Mouse (Mus musculus) ES-E14 (cell line): ENCODE measurements at regions not wholly inside any gene's neighbourhood (a gene's known extent, or its start where the extent isn't known, plus 50 kb on each side); places are given as distances from the start of the nearest gene placed in this dataset.

Source experiments
- DNase-seq: peaks from one replicate; pipeline ENCODE4 v3.0.0-alpha.2; 2013; ENCODE audit warnings: low read depth, low spot score
- H3K27ac ChIP-seq: 2 replicates; pipeline ENCODE4 v1.5.1; 2012; ENCODE audit warnings: low read depth, mild to moderate bottlenecking, low read length, moderate library complexity, mixed read lengths; ENCODE audit not compliant: poor library complexity, insufficient read depth, severe bottlenecking
- H3K36me3 ChIP-seq: 2 replicates; pipeline ENCODE4 v1.6.1; 2012; ENCODE audit warnings: mild to moderate bottlenecking, low read length, moderate library complexity, mixed read lengths; ENCODE audit not compliant: control insufficient read depth, poor library complexity, insufficient read depth, severe bottlenecking
- H3K4me1 ChIP-seq, 2 experiments: fragments of 150-350 bp in 1 of 2; sonication (generic) in 1 of 2; 2 replicates each; pipeline ENCODE4 v1.6.1; 2012; ENCODE audit warnings: low read length in 2 of 2, mild to moderate bottlenecking in 1 of 2, mixed read lengths in 1 of 2; ENCODE audit not compliant: control insufficient read depth in 2 of 2, insufficient read depth in 2 of 2, poor library complexity in 1 of 2
- H3K4me3 ChIP-seq, 2 experiments: fragments of 150-350 bp in 1 of 2; sonication (generic) in 1 of 2; 2 replicates each; pipeline ENCODE4 v1.5.1; 2012; ENCODE audit warnings: low read length in 2 of 2, low read depth in 1 of 2, mild to moderate bottlenecking in 1 of 2, mixed read lengths in 1 of 2; ENCODE audit not compliant: insufficient read depth in 1 of 2, poor library complexity in 1 of 2, severe bottlenecking in 1 of 2
- H3K9ac ChIP-seq: 2 replicates; pipeline ENCODE4 v1.6.1; 2012; ENCODE audit warnings: low read depth, mild to moderate bottlenecking, low read length, mixed read lengths; ENCODE audit not compliant: poor library complexity, insufficient read depth, severe bottlenecking
- H3K9me3 ChIP-seq: fragments of 150-350 bp; sonication (generic); 2 replicates; pipeline ENCODE4 v1.6.1; 2012; ENCODE audit warnings: low read depth, mild to moderate bottlenecking, low read length; ENCODE audit not compliant: control insufficient read depth, insufficient read depth
- CHD2 ChIP-seq: IDR thresholded peaks from 2 replicates; pipeline ENCODE4 v1.6.1; 2014; ENCODE audit warnings: mild to moderate bottlenecking, low read depth, low read length, inconsistent platforms
- HCFC1 ChIP-seq: IDR thresholded peaks from 2 replicates; pipeline ENCODE4 v1.6.1; 2012; ENCODE audit warnings: low read length, inconsistent platforms, borderline replicate concordance; ENCODE audit not compliant: insufficient read depth
- MAFK ChIP-seq: IDR thresholded peaks from 2 replicates; pipeline ENCODE4 v1.6.1; 2014; ENCODE audit warnings: mild to moderate bottlenecking, low read depth, low read length, inconsistent platforms; ENCODE audit not compliant: insufficient read depth
- ZC3H11A ChIP-seq: IDR thresholded peaks from 2 replicates; pipeline ENCODE4 v1.6.1; 2012; ENCODE audit warnings: low read depth, mild to moderate bottlenecking, inconsistent platforms, low read length, borderline replicate concordance
- ZNF384 ChIP-seq: IDR thresholded peaks from 2 replicates; pipeline ENCODE4 v1.6.1; 2012; ENCODE audit warnings: low read depth, low read length, inconsistent platforms
- in situ Hi-C, 2 experiments: fragments of 600-800 bp; cut with MboI; formaldehyde crosslinking; loops; one replicate each; pipeline ENCODE4 v1.15.1; 2025; ENCODE audit warnings: low sequenced_read_pairs in 2 of 2, inconsistent platforms in 1 of 2; ENCODE audit not compliant: unreplicated experiment in 2 of 2

DNA sequence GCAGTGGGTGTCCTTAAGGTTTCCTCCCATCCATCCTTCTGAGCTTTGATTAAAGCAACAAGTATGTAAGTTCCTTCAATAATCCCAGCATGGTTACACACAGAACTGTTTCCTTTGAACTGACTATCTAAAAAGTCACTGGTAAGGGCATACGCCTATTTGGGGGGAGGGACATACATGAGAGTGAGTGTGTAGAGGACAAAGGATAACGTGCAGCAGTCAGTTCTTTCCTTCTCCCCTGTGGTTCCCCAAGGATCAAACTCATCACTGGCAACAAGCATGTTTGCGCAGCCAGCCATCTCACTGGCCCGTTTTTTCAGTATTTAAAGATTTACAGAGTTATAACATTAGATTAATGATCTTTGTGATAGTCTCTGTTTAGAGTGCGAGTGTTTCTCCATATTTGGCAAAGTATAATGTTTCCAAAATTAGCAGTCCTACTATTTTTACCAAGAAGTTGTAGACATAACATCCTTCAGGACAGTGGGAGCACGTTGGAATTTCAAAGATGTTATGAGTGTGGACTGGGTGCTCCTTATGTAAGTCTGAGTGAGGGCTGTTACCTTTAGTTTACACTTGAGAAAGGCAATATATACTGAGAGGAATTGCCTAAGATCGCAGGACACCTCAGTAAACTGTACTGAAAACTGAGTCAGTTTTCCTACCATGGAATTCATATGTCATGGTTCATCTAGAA lies 151.6 kb upstream of the Lrig3 start:
- H3K4me3 ChIP-seq, result no peak overlapping the region
- no peaks in the 10 kb centered on the region for H3K9me3 ChIP-seq
- TF ChIP-seq ZNF384, result no peak
- TF ChIP-seq ZC3H11A, result no peak
- no peak for TF ChIP-seq CHD2
- in situ Hi-C loops, result no loop called here
- no peaks in the 10 kb centered on the region for H3K36me3 ChIP-seq
- H3K9ac ChIP-seq, result no peak overlapping the region
- DNase-seq, result no peak
- H3K27ac ChIP-seq, result no peak overlapping the region
- no peaks in the 10 kb centered on the region for H3K4me1 ChIP-seq

DNA sequence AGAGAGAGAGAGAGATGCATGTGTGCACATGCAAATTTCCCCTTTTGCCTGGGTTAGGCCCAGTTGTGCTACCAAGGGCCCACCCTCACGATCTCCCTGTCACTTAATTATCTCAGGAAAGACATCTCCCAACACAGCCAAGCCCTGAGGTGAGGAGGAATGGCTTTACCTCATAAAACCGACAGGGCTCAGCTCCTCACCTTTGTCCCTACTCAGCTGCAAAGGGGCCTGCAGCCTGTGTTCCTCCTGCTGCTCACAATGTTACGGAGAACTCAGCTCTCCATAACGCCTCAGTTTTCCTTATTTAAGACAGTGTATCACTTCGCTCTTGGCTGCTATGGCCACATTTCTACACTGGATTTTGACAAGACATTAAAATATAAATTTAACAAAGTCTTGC lies 133.8 kb upstream of the Lrig3 start:
- no peaks in the 10 kb centered on the region for H3K9me3 ChIP-seq
- no peak for DNase-seq
- H3K27ac ChIP-seq, result no peak overlapping the region
- no peak overlapping the region for H3K9ac ChIP-seq
- TF ChIP-seq ZC3H11A (no peak), CHD2 (no peak), ZNF384 (no peak)
- in situ Hi-C loops, result no loop called here
- no peaks in the 10 kb centered on the region for H3K36me3 ChIP-seq
- no peak overlapping the region for H3K4me3 ChIP-seq
- no peaks in the 10 kb centered on the region for H3K4me1 ChIP-seq

DNA sequence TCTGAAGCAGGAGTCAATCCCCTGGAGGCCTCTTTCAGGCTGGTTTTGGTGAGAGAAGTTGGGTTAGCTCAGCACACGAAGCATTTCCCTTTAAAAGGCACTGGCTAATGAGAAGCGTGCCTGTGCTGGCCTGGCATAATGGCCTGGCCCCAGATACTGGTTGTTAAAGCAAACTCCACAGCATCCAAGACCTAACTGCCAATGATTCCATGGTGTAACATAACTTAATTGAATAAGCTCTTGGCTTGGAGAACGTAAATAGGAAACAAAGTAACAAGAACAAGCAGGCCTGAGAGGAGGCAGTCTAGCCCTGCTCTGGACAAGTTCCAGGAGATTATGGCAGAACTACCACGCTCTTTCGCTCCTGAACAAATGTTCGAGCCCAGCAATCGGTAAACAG lies 133.2 kb upstream of the Lrig3 start:
- Histone ChIP-seq H3K9ac (no peak overlapping the region), H3K4me1 (no peaks in the 10 kb centered on the region), H3K36me3 (no peaks in the 10 kb centered on the region), H3K9me3 (no peaks in the 10 kb centered on the region), H3K4me3 (no peak overlapping the region), H3K27ac (no peak overlapping the region)
- in situ Hi-C loops, result no loop called here
- no peak for TF ChIP-seq ZC3H11A
- TF ChIP-seq HCFC1, result no peak
- TF ChIP-seq CHD2, result no peak
- TF ChIP-seq ZNF384, result no peak
- TF ChIP-seq MAFK, result no peak
- DNase-seq, result no peak

DNA sequence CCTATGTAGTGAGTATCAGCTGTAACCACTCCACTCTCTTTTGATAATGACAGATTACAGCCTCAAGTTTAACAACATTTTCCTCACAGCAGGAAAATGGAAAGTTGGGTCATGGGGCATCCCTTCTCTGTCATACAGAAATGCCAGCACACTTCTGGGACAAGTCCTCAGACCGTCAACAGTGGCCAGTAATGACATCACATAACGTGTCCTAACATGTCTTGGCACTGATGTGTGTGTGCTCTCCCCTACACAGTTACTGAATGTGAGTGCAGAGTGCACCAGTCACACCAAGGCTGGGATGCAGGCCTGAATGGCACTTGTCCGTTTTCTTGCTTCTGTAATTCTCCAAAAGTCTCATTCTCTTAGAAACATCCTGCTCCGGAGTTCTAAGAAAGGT lies 132.0 kb upstream of the Lrig3 start:
- in situ Hi-C loops, result no loop called here
- H3K4me1 ChIP-seq, result 0 out of 4 replicates have a peak, but pooled peaks cover 0 to 1% of the 10 kb centered on the region in 2 experiments
- no peaks in the 10 kb centered on the region for H3K36me3 ChIP-seq
- H3K4me3 ChIP-seq, result no peak overlapping the region
- no peak for TF ChIP-seq ZC3H11A
- TF ChIP-seq HCFC1, result no peak
- TF ChIP-seq ZNF384, result no peak
- TF ChIP-seq CHD2, result no peak
- no peak for TF ChIP-seq MAFK
- H3K9me3 ChIP-seq, result no peaks in the 10 kb centered on the region
- DNase-seq, result no peak
- no peak overlapping the region for H3K27ac ChIP-seq
- H3K9ac ChIP-seq, result no peak overlapping the region

DNA sequence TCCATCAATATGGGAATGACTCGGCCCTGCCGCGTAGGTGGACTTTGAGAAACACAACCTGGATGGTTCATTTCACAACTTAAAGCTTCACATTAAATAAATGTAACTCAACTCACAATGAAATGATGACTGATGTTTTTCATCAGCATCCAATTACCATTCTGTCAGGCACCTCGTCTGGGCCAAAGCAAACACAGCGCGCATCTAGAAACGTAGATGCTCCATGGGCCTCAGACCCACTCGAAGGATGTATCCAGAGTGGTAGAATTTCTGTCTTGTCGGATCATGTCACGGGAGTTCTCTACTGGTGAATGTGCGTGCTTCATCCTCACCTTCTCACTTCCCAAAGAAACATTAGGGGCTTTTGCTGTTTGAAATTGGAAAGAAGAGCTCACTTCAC lies 127.0 kb upstream of the Lrig3 start:
- in situ Hi-C loops, result no loop called here
- H3K9me3 ChIP-seq, result no peaks in the 10 kb centered on the region
- no peaks in the 10 kb centered on the region for H3K36me3 ChIP-seq
- TF ChIP-seq ZC3H11A, result no peak
- TF ChIP-seq HCFC1, result no peak
- H3K9ac ChIP-seq, result no peak overlapping the region
- peaks cover 5 to 9% of the 10 kb centered on the region in 2 experiments; a peak in 3 of 4 replicates for H3K4me1 ChIP-seq
- DNase-seq, result no peak
- no peak overlapping the region; the same call in 1 of the 2 replicates for H3K27ac ChIP-seq
- H3K4me3 ChIP-seq, result no peak overlapping the region
